Mouse (Mus musculus) thymus, adult 2 months (tissue): ENCODE data around the gene Capn2.

Source experiments
- CTCF ChIP-seq: fragments of 200-500 bp; IDR thresholded peaks from 2 replicates; pipeline ENCODE4 v1.5.1; 2012; ENCODE audit warnings: mild to moderate bottlenecking, control low read depth, low read length, moderate library complexity, borderline replicate concordance; ENCODE audit not compliant: control insufficient read depth, poor library complexity, insufficient read depth; ENCODE audit errors: extremely low read depth
- POLR2A ChIP-seq: fragments of 200-500 bp; IDR thresholded peaks from 2 replicates; pipeline ENCODE4 v1.6.1; 2012; ENCODE audit warnings: mild to moderate bottlenecking, low read length, control low read depth, moderate library complexity; ENCODE audit not compliant: control insufficient read depth, poor library complexity, insufficient read depth; ENCODE audit errors: extremely low read depth

GRCm38 (mm10) chr1:182500224-182500623 is 17.2 kb downstream of the Capn2 start:
- no peak for TF ChIP-seq CTCF
- TF ChIP-seq POLR2A: no peak
